Mouse (Mus musculus) brain, adult 2 months (tissue): ENCODE measurements at regions not wholly inside any gene's neighbourhood (a gene's known extent, or its start where the extent isn't known, plus 50 kb on each side); places are given as distances from the start of the nearest gene placed in this dataset.

Experiments used
- DNase-seq: peaks from one replicate; pipeline ENCODE4 v3.0.0; 2011; ENCODE audit warnings: low read depth, low spot score

- DNase-seq, result peak; percentile 89
Measured at GRCm38 (mm10) chr17:63575316-63576007, 75.6 kb upstream of the Fbxl17 start.

DNA sequence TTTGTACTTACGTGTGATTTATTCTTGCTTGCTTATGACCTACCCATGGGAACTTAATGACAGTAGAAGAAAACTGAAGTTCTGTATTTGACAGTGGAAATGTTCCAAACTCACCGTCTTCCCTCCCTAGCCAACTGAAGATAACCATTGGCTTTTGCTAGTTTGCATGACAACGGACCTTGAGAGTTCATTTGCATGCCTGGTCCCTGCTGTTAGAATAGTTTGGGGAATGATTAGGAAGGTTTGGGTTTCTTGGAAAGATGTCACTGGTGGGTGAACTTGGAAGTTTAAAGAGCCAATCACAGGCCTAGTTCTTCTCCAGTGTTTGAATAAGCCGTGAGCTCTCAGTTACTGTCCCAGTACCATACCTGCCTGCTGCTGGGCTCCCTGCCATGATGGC, 83.1 kb upstream of the Fbxl17 start:
- DNase-seq, result no peak

DNA sequence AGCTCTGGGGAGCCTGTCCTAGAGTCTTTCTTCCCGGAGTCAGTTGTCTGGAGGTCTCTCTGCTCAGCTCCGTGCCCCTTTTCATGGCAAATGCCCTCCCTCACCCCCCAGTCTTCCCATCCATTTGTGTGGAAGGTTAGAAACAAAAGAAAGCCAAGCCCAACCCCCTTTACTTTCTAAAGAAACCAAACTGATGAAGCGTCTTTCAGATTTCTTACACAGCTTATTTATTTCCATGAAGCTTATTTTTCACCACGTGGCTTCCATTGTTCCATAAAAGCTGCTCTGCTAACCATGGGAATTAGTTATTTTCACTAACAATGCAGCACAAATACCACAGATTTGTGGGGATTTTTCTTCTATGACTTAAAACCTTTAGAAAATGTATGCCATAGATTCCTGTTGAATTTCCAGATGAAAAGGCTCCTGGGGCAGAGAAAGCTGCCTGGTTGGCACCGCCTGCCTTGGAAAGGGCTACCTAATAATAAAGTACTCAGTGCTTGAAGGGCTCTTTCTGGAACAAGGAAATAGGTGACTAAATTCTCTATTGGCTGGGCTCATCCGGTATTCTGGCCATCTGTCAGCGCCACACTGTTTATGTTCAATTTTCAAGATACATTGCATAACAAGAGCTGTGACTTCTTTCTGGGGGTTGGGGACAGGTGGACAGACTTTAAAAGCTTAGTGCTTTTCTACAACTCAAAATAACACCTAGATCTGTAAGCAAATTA, 107.4 kb upstream of the Fbxl17 start:
- peak; percentile 90 for DNase-seq

- DNase-seq, result peak; percentile 25
Measured at GRCm38 (mm10) chr17:63622726-63623125, 122.9 kb upstream of the Fbxl17 start.

GRCm38 (mm10) chr17:63637598-63637997, 137.8 kb upstream of the Fbxl17 start:
- DNase-seq, result no peak

- no peak for DNase-seq
Measured at GRCm38 (mm10) chr17:63644390-63644789, 144.6 kb upstream of the Fbxl17 start.

DNA sequence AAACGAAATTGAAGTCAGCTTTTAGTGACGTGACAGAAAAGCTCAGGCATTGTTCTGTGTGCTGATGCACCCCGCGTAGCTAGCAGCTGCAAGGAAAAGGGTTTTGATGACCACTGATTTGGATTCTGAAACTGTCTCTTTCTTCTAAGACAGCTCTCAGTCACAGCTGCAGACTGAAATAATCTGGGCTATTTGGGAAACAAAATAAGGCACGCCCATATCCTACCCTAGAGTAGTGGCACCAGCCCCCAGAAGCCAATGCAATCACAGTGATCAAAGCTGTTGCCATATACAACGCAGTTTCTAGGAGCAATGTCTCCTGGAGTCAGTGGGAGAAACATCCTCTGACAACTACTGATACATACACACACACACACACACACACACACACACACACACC, 157.9 kb upstream of the Fbxl17 start:
- DNase-seq, result peak; percentile 29

DNA sequence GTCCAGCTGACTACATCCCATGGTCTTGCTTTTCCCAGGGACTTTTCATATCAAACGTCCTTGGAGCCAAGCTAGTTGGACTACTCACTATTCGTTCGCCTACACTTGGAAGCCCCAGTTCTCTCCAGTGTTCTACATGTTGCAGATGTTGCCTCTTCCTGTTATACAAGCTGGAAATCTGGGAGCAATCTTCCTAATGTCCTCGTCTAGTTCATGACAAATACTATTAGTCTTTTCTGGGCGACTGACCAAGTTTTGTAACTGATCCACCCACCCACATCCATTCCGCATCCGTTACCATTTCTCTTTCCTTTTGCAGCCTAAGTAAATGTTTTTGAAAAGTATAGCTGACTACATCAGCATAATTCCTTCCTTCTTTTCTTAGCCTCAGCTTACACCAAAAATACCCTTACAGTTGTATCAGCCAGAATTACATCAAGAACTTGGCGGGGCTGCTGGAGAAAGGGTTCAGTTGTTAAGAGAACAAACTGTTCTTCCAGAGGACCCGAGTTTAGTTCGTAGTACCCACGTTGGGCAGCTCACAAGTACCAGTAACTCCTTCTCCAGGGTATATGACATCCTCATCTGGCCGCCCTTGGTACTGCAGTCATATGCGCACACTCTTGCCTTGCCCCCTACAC, 161.1 kb upstream of the Fbxl17 start:
- peak; percentile 86 for DNase-seq

DNA sequence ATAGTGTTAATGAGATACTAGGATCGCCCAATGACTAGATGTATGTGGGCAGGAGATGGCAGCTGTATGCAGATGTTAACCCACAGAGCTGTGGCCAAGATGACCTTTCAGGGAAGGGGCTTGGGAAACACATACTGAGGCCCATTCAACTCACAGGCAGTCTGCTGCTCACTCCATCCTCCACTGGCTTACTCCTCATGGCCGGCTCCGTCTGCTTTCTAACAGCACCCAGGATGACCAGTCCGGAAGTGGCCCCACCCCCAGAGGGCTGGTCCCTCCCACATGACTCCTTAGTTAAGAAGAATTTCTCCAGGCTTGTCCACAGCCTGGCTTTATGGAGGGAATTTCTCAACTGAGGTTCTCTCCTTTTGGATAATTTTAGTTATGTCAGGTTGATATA, 161.8 kb upstream of the Fbxl17 start:
- no peak for DNase-seq

GRCm38 (mm10) chr17:63662251-63662650, 162.4 kb upstream of the Fbxl17 start:
- DNase-seq, result no peak

DNA sequence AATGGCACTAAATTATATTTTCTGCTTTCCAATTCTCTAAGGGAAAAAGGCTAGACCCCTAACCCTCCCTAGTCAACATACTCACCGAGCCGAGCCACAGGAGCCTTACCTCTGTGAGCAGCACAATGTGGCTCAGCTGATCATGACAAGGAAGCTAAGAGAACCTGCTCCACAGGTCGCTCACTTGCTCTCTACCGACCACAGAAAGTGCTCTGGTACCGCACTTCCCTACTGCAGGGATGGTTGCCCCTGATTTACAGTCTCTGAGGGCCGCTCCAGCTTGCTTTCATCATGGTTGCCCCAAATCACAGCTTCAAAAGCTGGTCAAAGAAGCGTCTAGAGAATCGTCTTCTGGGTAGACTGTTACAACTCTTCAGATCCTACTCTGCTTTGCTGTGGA, 177.0 kb upstream of the Fbxl17 start:
- no peak for DNase-seq

- no peak for DNase-seq
Measured at GRCm38 (mm10) chr17:63677996-63678657, 178.3 kb upstream of the Fbxl17 start.

DNA sequence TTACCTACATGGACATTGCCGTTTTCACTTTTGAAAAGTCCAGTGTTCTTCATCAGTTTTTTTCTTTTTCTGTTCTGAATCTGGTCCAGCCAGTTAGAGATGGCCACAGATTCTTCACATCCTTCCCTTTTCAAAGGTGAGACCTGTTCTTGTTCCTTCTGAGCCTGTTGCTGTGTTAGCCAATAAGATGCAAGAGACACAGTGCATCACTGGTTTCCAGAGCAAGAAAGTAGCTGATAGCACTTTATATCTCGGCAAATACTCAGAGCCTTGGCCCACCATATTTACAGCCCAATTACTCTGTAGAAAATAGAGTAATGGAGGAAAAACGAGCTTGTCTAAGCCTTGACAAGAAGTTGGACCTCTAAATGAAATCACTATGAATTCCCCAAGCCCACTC, 180.7 kb upstream of the Fbxl17 start:
- DNase-seq, result no peak

GRCm38 (mm10) chr17:63683345-63683744, 179.5 kb upstream of the Fer start:
- DNase-seq, result peak; percentile 54

GRCm38 (mm10) chr17:63684026-63684425, 178.8 kb upstream of the Fer start:
- no peak for DNase-seq

DNA sequence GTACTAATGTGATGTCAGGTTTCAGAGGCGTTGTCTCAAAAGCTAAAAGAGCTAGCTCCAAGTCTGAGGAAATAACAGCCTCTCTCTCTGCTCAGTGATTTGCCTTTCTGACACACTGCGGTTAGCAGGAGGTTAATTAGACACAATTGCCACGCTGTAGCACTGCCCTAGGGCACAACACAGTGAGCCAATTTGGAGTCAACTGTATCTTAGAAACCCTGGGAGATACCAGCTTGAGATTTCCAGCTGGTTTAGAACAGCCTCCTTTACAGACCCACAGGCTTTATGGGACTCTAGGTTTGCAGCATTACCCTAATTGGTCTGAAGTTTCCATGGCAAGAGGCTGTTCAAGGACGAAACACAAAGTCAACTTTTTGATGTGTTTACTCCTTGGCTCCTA, 176.9 kb upstream of the Fer start:
- DNase-seq, result peak; percentile 41

DNA sequence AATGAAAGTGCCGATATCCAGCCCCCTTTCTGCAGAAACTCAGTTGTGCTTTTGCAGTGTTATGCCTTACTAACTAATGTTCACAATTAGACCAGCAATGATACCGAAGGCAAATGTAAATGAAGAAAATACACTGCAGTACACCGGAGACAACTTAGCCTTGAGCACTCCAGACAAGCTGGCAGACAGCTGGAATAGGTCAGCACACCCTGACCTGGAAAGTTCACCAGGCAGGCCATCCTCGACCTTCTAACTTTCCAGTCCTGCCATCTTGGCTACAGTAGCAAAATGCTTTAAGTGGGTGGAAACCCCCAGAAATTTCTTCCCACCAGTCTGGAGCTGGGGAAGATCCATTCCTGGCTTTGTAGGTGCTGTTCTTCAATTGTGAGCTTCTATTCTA, 176.5 kb upstream of the Fer start:
- DNase-seq, result no peak

DNA sequence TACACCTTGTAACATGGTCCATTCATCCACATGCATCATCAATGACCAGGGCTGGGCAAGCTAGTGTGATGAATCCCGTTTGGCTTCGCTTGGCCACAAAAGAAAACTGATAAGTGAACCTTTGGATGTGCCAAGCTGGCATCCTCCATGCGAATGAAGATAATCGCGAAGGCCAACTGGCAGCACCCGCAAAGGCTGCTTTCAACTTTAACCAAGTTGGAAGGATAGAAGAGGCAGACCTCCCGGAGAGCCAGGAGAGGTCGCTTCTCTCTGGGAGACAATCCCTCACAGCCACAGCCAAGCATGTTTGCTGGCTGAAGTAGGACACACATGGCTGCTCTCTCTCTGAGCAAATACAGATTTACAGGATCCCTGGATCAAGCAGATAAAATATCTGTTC, 173.6 kb upstream of the Fer start:
- DNase-seq, result no peak

GRCm38 (mm10) chr17:63690829-63691689, 171.8 kb upstream of the Fer start:
- DNase-seq, result no peak

GRCm38 (mm10) chr17:63691690-63691968, 171.2 kb upstream of the Fer start:
- no peak for DNase-seq

GRCm38 (mm10) chr17:63693274-63693673, 169.6 kb upstream of the Fer start:
- no peak for DNase-seq

- no peak for DNase-seq
Measured at GRCm38 (mm10) chr17:63699537-63699936, 163.3 kb upstream of the Fer start.
